Mouse (Mus musculus) heart, embryonic 13.5 days (tissue): ENCODE measurements around the gene Tmem175. TPM values are rescaled to one million over a fixed set of nuclear protein-coding genes. Genes with fewer than 3 reads are reported as not detected.

Experiments
- polyA plus RNA-seq: library from polyadenylated mRNA; unstranded; fragments of >200 nt; fragmentation: Nextera tagmentation; extraction: Ambion mirVana; gene quantifications from 2 replicates; pipeline ENCODE4 v1.2.1, GENCODE M21; 2015

Gene Tmem175
- polyA plus RNA-seq, 1 experiment from 2014 or later: 17.9 TPM

Other genes starting within 250 kb of the Tmem175 start
- gene Pde6b, start 241.4 kb upstream of the Tmem175 start, polyA plus RNA-seq: 0.20 and 0.23 TPM in 2 replicates
- 723 and 856 TPM in 2 replicates for gene Atp5k, start 195.3 kb upstream of the Tmem175 start, polyA plus RNA-seq
- 0.19 and 0.40 TPM in 2 replicates for gene Mfsd7a, start 180.9 kb upstream of the Tmem175 start, polyA plus RNA-seq
- 15.3 and 17.8 TPM in 2 replicates for gene Pcgf3, start 168.5 kb upstream of the Tmem175 start, polyA plus RNA-seq
- 0.74 and 0.82 TPM in 2 replicates for gene Cplx1, start 79.7 kb upstream of the Tmem175 start, polyA plus RNA-seq
- 28.9 and 31.5 TPM in 2 replicates for gene Gak, start within 50 bp of the Tmem175 start, polyA plus RNA-seq
- gene Idua, start 30.6 kb downstream of the Tmem175 start, polyA plus RNA-seq: 13.5 and 15.4 TPM in 2 replicates
- 5.9 and 6.0 TPM in 2 replicates for gene Dgkq, start 39.9 kb downstream of the Tmem175 start, polyA plus RNA-seq
- gene Slc26a1, start 45.8 kb downstream of the Tmem175 start, polyA plus RNA-seq: 0.62 and 0.99 TPM in 2 replicates
- gene Fgfrl1, start 62.6 kb downstream of the Tmem175 start, polyA plus RNA-seq: 13.0 and 19.3 TPM in 2 replicates
- 0.29 and 0.34 TPM in 2 replicates for gene Rnf212, start 145.2 kb downstream of the Tmem175 start, polyA plus RNA-seq
- gene Tmed11, start 165.6 kb downstream of the Tmem175 start, polyA plus RNA-seq: not detected in 2 replicates
- gene Vmn2r8, start 179.1 kb downstream of the Tmem175 start, polyA plus RNA-seq: not detected in 2 replicates
- not detected in 2 replicates for gene Vmn2r9, start 222.8 kb downstream of the Tmem175 start, polyA plus RNA-seq